Mouse (Mus musculus) small intestine, adult 2 months (tissue): ENCODE measurements around the gene Ulk4. TPM values are rescaled to one million over a fixed set of nuclear protein-coding genes. Genes with fewer than 3 reads are reported as not detected.

Experiments
- H3K27ac ChIP-seq: fragments of 200-500 bp; 2 replicates; pipeline ENCODE4 v1.5.1; 2012; ENCODE audit warnings: low read depth, low read length, control low read depth, inconsistent platforms; ENCODE audit not compliant: insufficient read depth
- H3K27me3 ChIP-seq: fragments of 200-500 bp; 2 replicates; pipeline ENCODE4 v1.6.1; 2012; ENCODE audit warnings: mild to moderate bottlenecking, moderate library complexity, low read length, inconsistent platforms; ENCODE audit not compliant: control insufficient read depth, insufficient read depth
- H3K36me3 ChIP-seq: fragments of 200-500 bp; 2 replicates; pipeline ENCODE4 v1.6.1; 2012; ENCODE audit warnings: mild to moderate bottlenecking, low read length, control low read depth, inconsistent platforms; ENCODE audit not compliant: control insufficient read depth, insufficient read depth
- H3K4me1 ChIP-seq: fragments of 200-500 bp; 2 replicates; pipeline ENCODE4 v1.6.1; 2012; ENCODE audit warnings: low read length, inconsistent platforms, mixed read lengths; ENCODE audit not compliant: control insufficient read depth, insufficient read depth, insufficient read length
- H3K4me3 ChIP-seq: fragments of 200-500 bp; 2 replicates; pipeline ENCODE4 v1.5.1; 2012; ENCODE audit warnings: low read depth, mild to moderate bottlenecking, control low read depth, inconsistent platforms, low read length, moderate library complexity
- CTCF ChIP-seq: fragments of 200-500 bp; IDR thresholded peaks from 2 replicates; pipeline ENCODE4 v1.5.1; 2012; ENCODE audit warnings: low read depth, mild to moderate bottlenecking, control low read depth, inconsistent platforms, low read length, moderate library complexity, mixed read lengths; ENCODE audit not compliant: insufficient replicate concordance, insufficient read length; ENCODE audit errors: extremely low read depth
- POLR2A ChIP-seq: fragments of 200-500 bp; IDR thresholded peaks from 2 replicates; pipeline ENCODE4 v1.6.1; 2012; ENCODE audit warnings: low read depth, mild to moderate bottlenecking, control low read depth, inconsistent platforms, low read length, moderate library complexity
- whole genome bisulfite sequencing: fragments of 180-500 bp; shearing (Covaris S2); methylation state at CpG from one replicate; pipeline ENCODE4 v1.1.7; 2018; 5-methylcytosine and 5-hydroxymethylcytosine counted together
- polyA plus RNA-seq: library from polyadenylated mRNA; depleted of rRNA; stranded (reverse); fragments of >200 nt; gene quantifications from 2 replicates; pipeline ENCODE4 v1.2.3, GENCODE M21; 2012

Ulk4 gene
- polyA plus RNA-seq, 1 experiment = 0.65 TPM

GRCm38 (mm10) chr9:120943757-120944156 lies 333.2 kb downstream of the Ulk4 start:
- peaks cover 6% of the 10 kb centered on the region; the same call in 1 of the 2 replicates for H3K36me3 ChIP-seq
- TF ChIP-seq POLR2A (no peak), CTCF (no peak)
- WGBS = 22% methylated on average over 1 of the region's 1 CpGs
- no peak overlapping the region for H3K27ac ChIP-seq
- no peaks in the 10 kb centered on the region for H3K27me3 ChIP-seq
- H3K4me3 ChIP-seq = no peak overlapping the region
- H3K4me1 ChIP-seq = peaks cover 24% of the 10 kb centered on the region

- H3K4me1 ChIP-seq = peaks cover 31% of the 10 kb centered on the region
- H3K36me3 ChIP-seq = peaks cover 13% of the 10 kb centered on the region
- TF ChIP-seq POLR2A (no peak), CTCF (no peak)
- no peak overlapping the region for H3K4me3 ChIP-seq
- WGBS = 80% methylated on average over 3 of the region's 3 CpGs
- H3K27me3 ChIP-seq = no peaks in the 10 kb centered on the region
- no peak overlapping the region for H3K27ac ChIP-seq
These were observed 336.1 kb downstream of the Ulk4 start for GRCm38 (mm10) chr9:120940858-120941257.

- Histone ChIP-seq H3K36me3 (peaks cover 11% of the 10 kb centered on the region), H3K4me3 (peak overlapping the region; percentile 30; the same call in 1 of the 2 replicates)
These were observed 340.6 kb downstream of the Ulk4 start for GRCm38 (mm10) chr9:120936351-120936750.

GRCm38 (mm10) chr9:120935634-120935922 lies 341.4 kb downstream of the Ulk4 start:
- peaks cover 24% of the 10 kb centered on the region for H3K4me1 ChIP-seq
- 3% methylated on average over 4 of the region's 4 CpGs for WGBS
- H3K36me3 ChIP-seq = peaks cover 11% of the 10 kb centered on the region; the same call in 1 of the 2 replicates
- peak overlapping the region; percentile 54 for H3K4me3 ChIP-seq
- no peaks in the 10 kb centered on the region for H3K27me3 ChIP-seq
- no peak for TF ChIP-seq POLR2A
- TF ChIP-seq CTCF = no peak; the same call in 1 of the 2 replicates
- peak overlapping the region; percentile 82 for H3K27ac ChIP-seq

More at GRCm38 (mm10) chr9:120936351-120936750, 340.6 kb downstream of the Ulk4 start:
- Histone ChIP-seq H3K27ac (peak overlapping the region; percentile 13; the same call in 1 of the 2 replicates), H3K4me1 (peaks cover 28% of the 10 kb centered on the region), H3K27me3 (no peaks in the 10 kb centered on the region)
- 5% methylated on average over 8 of the region's 8 CpGs for WGBS
- TF ChIP-seq POLR2A (no peak), CTCF (peak; percentile 81; the same call in 1 of the 2 replicates)

- Histone ChIP-seq H3K27me3 (no peaks in the 10 kb centered on the region), H3K4me3 (peak overlapping the region; percentile 99), H3K4me1 (peaks cover 24% of the 10 kb centered on the region), H3K36me3 (peaks cover 7% of the 10 kb centered on the region; the same call in 1 of the 2 replicates), H3K27ac (peak overlapping the region; percentile 82)
- TF ChIP-seq POLR2A = no peak
- no peak for TF ChIP-seq CTCF
- 1% methylated on average over 14 of the region's 14 CpGs for WGBS
These were observed 342.0 kb downstream of the Ulk4 start for GRCm38 (mm10) chr9:120934821-120935633.

- H3K36me3 ChIP-seq = peaks cover 7% of the 10 kb centered on the region; the same call in 1 of the 2 replicates
- peak overlapping the region; percentile 99 for H3K4me3 ChIP-seq
- no peak for TF ChIP-seq POLR2A
- no peak for TF ChIP-seq CTCF
- WGBS = under 1% methylated on average over 57 of the region's 57 CpGs
- peaks cover 21% of the 10 kb centered on the region for H3K4me1 ChIP-seq
- no peaks in the 10 kb centered on the region for H3K27me3 ChIP-seq
- H3K27ac ChIP-seq = peak overlapping the region; percentile 82
These were observed 342.9 kb downstream of the Ulk4 start for GRCm38 (mm10) chr9:120933886-120934758.

GRCm38 (mm10) chr9:120933587-120933885 lies 343.5 kb downstream of the Ulk4 start:
- Histone ChIP-seq H3K36me3 (peaks cover 7% of the 10 kb centered on the region; the same call in 1 of the 2 replicates), H3K4me1 (peaks cover 21% of the 10 kb centered on the region), H3K27ac (peak overlapping the region; percentile 85), H3K4me3 (peak overlapping the region; percentile 99), H3K27me3 (no peaks in the 10 kb centered on the region)
- WGBS = under 1% methylated on average over 58 of the region's 58 CpGs
- no peak for TF ChIP-seq POLR2A
- no peak for TF ChIP-seq CTCF
